Mouse (Mus musculus) ES-Bruce4 (cell line): Measurements from ENCODE around the gene Stx19. TPM values are rescaled to one million over a fixed set of nuclear protein-coding genes. Genes with fewer than 3 reads are reported as not detected.
A peak's percentile ranks its signal among the peaks of the same experiment; 100 is the strongest.

Experiments used
- H3K27ac ChIP-seq: 2 replicates; pipeline ENCODE4 v1.5.1; 2012; ENCODE audit warnings: low read length, inconsistent platforms; ENCODE audit not compliant: insufficient read depth
- H3K27me3 ChIP-seq: 2 replicates; pipeline ENCODE4 v1.6.1; 2012; ENCODE audit warnings: mild to moderate bottlenecking, low read length, inconsistent platforms; ENCODE audit not compliant: control insufficient read depth, poor library complexity, insufficient read depth, severe bottlenecking
- H3K36me3 ChIP-seq: 2 replicates; pipeline ENCODE4 v1.6.1; 2012; ENCODE audit warnings: inconsistent platforms, mild to moderate bottlenecking, low read length, moderate library complexity; ENCODE audit not compliant: control insufficient read depth, poor library complexity, insufficient read depth, severe bottlenecking
- H3K4me1 ChIP-seq: one replicate; pipeline ENCODE4 v1.8.1; 2011; ENCODE audit warnings: low read length; ENCODE audit not compliant: control insufficient read depth, insufficient read depth
- H3K4me3 ChIP-seq: 2 replicates; pipeline ENCODE4 v1.5.1; 2011; ENCODE audit warnings: low read depth, mild to moderate bottlenecking, low read length
- H3K9ac ChIP-seq: 2 replicates; pipeline ENCODE4 v1.6.1; 2012; ENCODE audit warnings: low read depth, mild to moderate bottlenecking, inconsistent platforms; ENCODE audit not compliant: poor library complexity, severe bottlenecking
- H3K9me3 ChIP-seq: replicated peaks from 2 replicates; pipeline ENCODE4 v1.6.1; 2012; ENCODE audit warnings: mild to moderate bottlenecking, low read length, inconsistent platforms; ENCODE audit not compliant: control insufficient read depth, poor library complexity, insufficient read depth, severe bottlenecking
- CTCF ChIP-seq: IDR thresholded peaks from one replicate; pipeline ENCODE4 v1.8.1; 2011; ENCODE audit warnings: low read depth, low read length
- EP300 ChIP-seq: IDR thresholded peaks from 2 replicates; pipeline ENCODE4 v1.6.1; 2011; ENCODE audit warnings: low read depth, low read length; ENCODE audit not compliant: insufficient read depth
- POLR2A ChIP-seq: IDR thresholded peaks from one replicate; pipeline ENCODE4 v1.8.1; 2011; ENCODE audit warnings: low read length; ENCODE audit not compliant: insufficient read depth
- polyA plus RNA-seq: library from polyadenylated mRNA; stranded (reverse); fragments of >200 nt; gene quantifications from 2 replicates; pipeline ENCODE4 v1.2.4, GENCODE M21; 2011; ENCODE audit warnings: low read depth; ENCODE audit not compliant: missing spikeins, insufficient read depth, insufficient read length

Stx19 gene
- polyA plus RNA-seq, 1 experiment, result not detected

DNA sequence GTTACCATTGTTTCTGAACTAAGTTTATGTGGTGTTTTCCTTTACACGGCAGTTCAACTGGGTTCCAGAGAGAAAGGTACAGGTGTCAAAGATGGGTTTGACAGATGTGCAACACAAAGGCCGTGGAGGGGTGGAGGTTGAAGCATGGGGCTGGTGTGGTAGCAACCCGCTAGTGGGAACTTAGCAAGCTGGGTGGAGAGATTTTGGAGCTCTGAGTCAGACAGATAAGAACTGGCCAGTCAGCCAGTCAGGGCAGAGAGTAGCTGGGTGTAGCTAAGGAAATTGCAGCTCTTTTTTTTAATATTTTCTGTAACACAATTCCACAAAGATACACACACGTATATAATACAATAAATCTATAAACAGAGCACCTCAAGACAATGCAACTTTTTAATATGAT is 3.6 kb upstream of the Stx19 start:
- Histone ChIP-seq H3K27ac (no peak overlapping the region), H3K9ac (no peak overlapping the region), H3K36me3 (no peaks in the 10 kb centered on the region), H3K27me3 (no peaks in the 10 kb centered on the region), H3K4me3 (no peak overlapping the region), H3K9me3 (no peaks in the 10 kb centered on the region), H3K4me1 (no peaks in the 10 kb centered on the region)
- no peak for TF ChIP-seq EP300
- no peak for TF ChIP-seq CTCF
- no peak for TF ChIP-seq POLR2A

DNA sequence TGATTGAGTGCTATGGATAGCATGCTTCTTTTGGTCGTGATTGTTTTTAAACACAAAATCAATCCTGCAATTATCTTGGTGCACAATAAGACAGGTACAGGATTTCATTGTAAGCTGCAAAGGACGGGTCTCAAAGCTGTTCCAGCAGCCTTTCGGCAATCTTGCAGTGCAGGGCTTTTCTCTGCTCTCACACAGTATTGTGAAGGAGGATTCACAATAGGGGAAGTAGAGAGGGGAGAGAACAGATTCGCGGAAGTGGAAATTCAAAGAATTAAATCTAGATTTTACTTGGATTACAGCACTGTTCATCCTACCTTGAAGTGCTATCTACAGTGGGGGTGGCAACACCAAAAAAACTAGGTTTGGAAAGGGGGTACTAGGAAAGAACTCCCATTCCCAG is 686 bp upstream of the Stx19 start:
- no peak overlapping the region for H3K4me3 ChIP-seq
- H3K9ac ChIP-seq, result no peak overlapping the region
- no peak overlapping the region for H3K27ac ChIP-seq
- H3K4me1 ChIP-seq, result no peaks in the 10 kb centered on the region
- no peaks in the 10 kb centered on the region for H3K36me3 ChIP-seq
- H3K27me3 ChIP-seq, result no peaks in the 10 kb centered on the region
- H3K9me3 ChIP-seq, result no peaks in the 10 kb centered on the region
- no peak for TF ChIP-seq CTCF
- TF ChIP-seq POLR2A, result no peak
- no peak for TF ChIP-seq EP300

GRCm38 (mm10) chr16:62822472-62822871 is 8.0 kb downstream of the Stx19 start:
- no peaks in the 10 kb centered on the region for H3K27me3 ChIP-seq
- TF ChIP-seq EP300 (no peak), CTCF (no peak), POLR2A (no peak)
- H3K4me3 ChIP-seq, result no peak overlapping the region
- H3K9me3 ChIP-seq, result no peaks in the 10 kb centered on the region
- no peaks in the 10 kb centered on the region for H3K4me1 ChIP-seq
- H3K27ac ChIP-seq, result no peak overlapping the region
- no peak overlapping the region for H3K9ac ChIP-seq
- H3K36me3 ChIP-seq, result no peaks in the 10 kb centered on the region

- no peaks in the 10 kb centered on the region for H3K36me3 ChIP-seq
- H3K4me3 ChIP-seq, result no peak overlapping the region
- TF ChIP-seq CTCF (no peak), EP300 (no peak), POLR2A (no peak)
- no peaks in the 10 kb centered on the region for H3K27me3 ChIP-seq
- no peak overlapping the region for H3K9ac ChIP-seq
- no peaks in the 10 kb centered on the region for H3K4me1 ChIP-seq
- no peaks in the 10 kb centered on the region for H3K9me3 ChIP-seq
- H3K27ac ChIP-seq, result no peak overlapping the region
These were observed 11.9 kb downstream of the Stx19 start for GRCm38 (mm10) chr16:62826156-62827001.

DNA sequence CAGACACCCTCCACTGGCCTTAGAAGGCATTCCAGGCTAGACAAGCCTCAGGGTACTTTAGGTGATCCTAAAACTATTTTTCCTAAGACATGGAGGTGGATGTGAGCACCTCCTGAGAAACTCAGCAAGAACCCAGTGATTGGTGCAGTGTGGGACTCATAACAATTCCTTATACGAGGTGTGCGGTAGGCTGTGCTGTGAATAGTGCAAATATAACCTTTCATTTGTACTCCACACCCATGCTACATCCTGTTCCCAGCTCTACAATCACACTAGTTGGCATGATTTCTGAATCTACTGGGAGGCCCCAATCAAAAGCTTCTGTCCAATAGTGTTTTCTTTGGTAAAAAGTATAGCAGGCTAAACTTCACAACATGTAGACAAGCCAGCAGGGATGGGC is 17.6 kb downstream of the Stx19 start:
- Histone ChIP-seq H3K4me3 (no peak overlapping the region), H3K27me3 (no peaks in the 10 kb centered on the region), H3K36me3 (no peaks in the 10 kb centered on the region), H3K27ac (no peak overlapping the region), H3K9ac (no peak overlapping the region), H3K4me1 (no peaks in the 10 kb centered on the region), H3K9me3 (no peaks in the 10 kb centered on the region)
- TF ChIP-seq EP300, result no peak
- TF ChIP-seq CTCF, result no peak
- TF ChIP-seq POLR2A, result no peak

- no peak overlapping the region for H3K27ac ChIP-seq
- no peak for TF ChIP-seq EP300
- TF ChIP-seq POLR2A, result no peak
- peak; percentile 77 for TF ChIP-seq CTCF
- no peaks in the 10 kb centered on the region for H3K4me1 ChIP-seq
- H3K27me3 ChIP-seq, result no peaks in the 10 kb centered on the region
- H3K9ac ChIP-seq, result no peak overlapping the region
- no peaks in the 10 kb centered on the region for H3K36me3 ChIP-seq
- no peak overlapping the region for H3K4me3 ChIP-seq
- no peaks in the 10 kb centered on the region for H3K9me3 ChIP-seq
These were observed 18.0 kb downstream of the Stx19 start for GRCm38 (mm10) chr16:62832481-62832880.
